Mouse (Mus musculus) layer of hippocampus, adult 2 months (tissue): ENCODE measurements around the gene Atp8a1. TPM values are rescaled to one million over a fixed set of nuclear protein-coding genes. Genes with fewer than 3 reads are reported as not detected.

Experiments used
- DNase-seq, 2 experiments: peaks; one replicate each; pipeline ENCODE4 v3.0.0; 2022; ENCODE audit warnings: low spot score in 2 of 2
- H3K27ac ChIP-seq: fragments of 200-600 bp; 2 replicates; pipeline ENCODE4 v1.8.1; 2022
- H3K4me3 ChIP-seq: fragments of 200-600 bp; 2 replicates; pipeline ENCODE4 v1.8.1; 2022; ENCODE audit warnings: mild to moderate bottlenecking
- CTCF ChIP-seq: fragments of 200-600 bp; conservative IDR thresholded peaks from 2 replicates; pipeline ENCODE4 v1.8.1; 2022; ENCODE audit warnings: antibody characterized with exemption, mild to moderate bottlenecking, moderate library complexity
- long read RNA-seq, 2 experiments: library from polyadenylated mRNA; stranded (forward); transcript quantifications; one replicate each; pipeline ENCODE4 v2.0.0; 2021; ENCODE audit warnings: borderline mapping rate in 2 of 2
- total RNA-seq, 2 experiments: library from RNA; stranded (reverse); gene quantifications; 2 replicates each; pipeline ENCODE4 v1.2.3; 2021

The Atp8a1 gene
- 100 to 1,000 TPM; 175 to 184 TPM for total RNA-seq
- long read RNA-seq, experiment 1, full-length matches to known transcripts = 46 of 64 reads
- long read RNA-seq, experiment 1, partial matches to known transcripts = 5 of 64 reads
- long read RNA-seq, experiment 1, other reads (novel, unspliced or antisense) = 13 of 64 reads
- long read RNA-seq, experiment 2, full-length matches to known transcripts = 69 of 103 reads
- long read RNA-seq, experiment 2, partial matches to known transcripts = 10 of 103 reads
- long read RNA-seq, experiment 2, other reads (novel, unspliced or antisense) = 24 of 103 reads

- peak within 1 kb of the TSS; percentile 99 for H3K27ac ChIP-seq
- peak within 1 kb of the TSS; percentile 69 for H3K4me3 ChIP-seq
- TF ChIP-seq CTCF = peak; percentile 43; the same call in 1 of the 2 replicates
- peak; percentile 99 for DNase-seq
Measured at GRCm38 (mm10) chr5:67847253-67848165, at the start of gene Atp8a1. Atp8a1 (minus strand) TSS chr5:67847434.

- DNase-seq = peak in 1 of 2 experiments; percentile 15
- Histone ChIP-seq H3K27ac (peak overlapping the region; percentile 66), H3K4me3 (no peak overlapping the region)
- TF ChIP-seq CTCF = no peak
Measured at GRCm38 (mm10) chr5:67884422-67885210, 37.4 kb upstream of the Atp8a1 start.

GRCm38 (mm10) chr5:67883564-67884171 lies 36.4 kb upstream of the Atp8a1 start:
- Histone ChIP-seq H3K4me3 (no peak overlapping the region), H3K27ac (peak overlapping the region; percentile 36; the same call in 1 of the 2 replicates)
- no peak for DNase-seq
- TF ChIP-seq CTCF = no peak

- Histone ChIP-seq H3K4me3 (no peak overlapping the region), H3K27ac (no peak overlapping the region)
- DNase-seq = no peak
- TF ChIP-seq CTCF = no peak
Measured at GRCm38 (mm10) chr5:67871414-67871813, 24.2 kb upstream of the Atp8a1 start.

GRCm38 (mm10) chr5:67866221-67866620 lies 19.0 kb upstream of the Atp8a1 start:
- Histone ChIP-seq H3K27ac (no peak overlapping the region), H3K4me3 (no peak overlapping the region)
- no peak for TF ChIP-seq CTCF
- no peak for DNase-seq

- no peak for DNase-seq
- no peak for TF ChIP-seq CTCF
- no peak overlapping the region for H3K27ac ChIP-seq
- H3K4me3 ChIP-seq = no peak overlapping the region
Measured at GRCm38 (mm10) chr5:67865670-67866069, 18.4 kb upstream of the Atp8a1 start.

GRCm38 (mm10) chr5:67864508-67865060 lies 17.4 kb upstream of the Atp8a1 start:
- H3K4me3 ChIP-seq = no peak overlapping the region
- no peak for TF ChIP-seq CTCF
- no peak for DNase-seq
- no peak overlapping the region for H3K27ac ChIP-seq

- DNase-seq = no peak
- Histone ChIP-seq H3K27ac (no peak overlapping the region), H3K4me3 (no peak overlapping the region)
- no peak for TF ChIP-seq CTCF
Measured at GRCm38 (mm10) chr5:67863950-67864391, 16.7 kb upstream of the Atp8a1 start.

GRCm38 (mm10) chr5:67854963-67855606 lies 7.9 kb upstream of the Atp8a1 start:
- no peak for DNase-seq
- Histone ChIP-seq H3K27ac (no peak overlapping the region), H3K4me3 (no peak overlapping the region)
- no peak for TF ChIP-seq CTCF

GRCm38 (mm10) chr5:67852860-67853259 lies 5.6 kb upstream of the Atp8a1 start:
- TF ChIP-seq CTCF = no peak
- no peak overlapping the region for H3K27ac ChIP-seq
- no peak overlapping the region for H3K4me3 ChIP-seq
- DNase-seq = no peak

- no peak overlapping the region for H3K27ac ChIP-seq
- TF ChIP-seq CTCF = no peak
- no peak for DNase-seq
- H3K4me3 ChIP-seq = no peak overlapping the region
Measured at GRCm38 (mm10) chr5:67849411-67849810, 2.2 kb upstream of the Atp8a1 start.
